Mouse (Mus musculus): ENCODE results near the gene Stard5. TPM values are rescaled to one million over a fixed set of nuclear protein-coding genes. Genes with fewer than 3 reads are reported as not detected.

The Stard5 gene
- polyA plus RNA-seq, 1 experiment = 17.6 TPM

DNA sequence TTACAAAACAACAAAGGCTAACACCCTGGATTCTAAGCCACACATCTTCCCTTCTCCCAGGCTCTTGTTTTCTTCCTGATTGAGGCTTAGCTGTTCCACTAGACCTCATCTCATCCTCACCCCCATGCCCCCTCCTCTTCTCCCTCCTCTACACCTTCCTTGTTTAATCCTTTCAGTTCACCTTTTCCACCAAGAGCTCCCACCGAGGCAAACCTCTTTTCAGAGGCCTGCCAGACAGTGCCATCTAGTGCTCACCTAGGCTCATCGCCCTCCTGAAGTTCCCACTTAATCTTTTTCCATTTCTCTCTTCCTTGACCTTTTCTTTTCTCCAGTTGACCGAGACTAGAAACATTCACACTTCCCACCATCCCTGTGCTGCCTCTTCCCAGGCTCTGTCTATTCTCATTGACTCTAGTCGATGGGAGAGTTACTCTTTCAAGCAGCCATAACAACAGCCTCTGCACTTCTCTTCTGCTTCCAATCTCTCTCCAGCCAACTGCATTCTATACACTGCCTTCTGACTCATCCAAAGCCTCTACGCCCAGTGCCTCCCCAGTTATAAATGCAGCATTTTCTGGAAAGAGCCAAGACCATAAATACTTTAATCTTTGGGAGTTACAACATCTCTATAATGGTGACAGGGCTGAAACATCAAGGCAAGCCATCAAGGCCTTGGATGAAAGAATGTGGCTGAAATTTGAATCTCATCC, 43.9 kb downstream of the Stard5 start:
- no peak overlapping the region for H3K4me3 ChIP-seq (ENCODE audit: insufficient read depth, low read length)
- no peak overlapping the region for H3K27ac ChIP-seq (ENCODE audit: insufficient read depth, low read length)
- 0 out of 2 replicates have a peak, but pooled peaks have one; percentile 40 for TF ChIP-seq CTCF (IDR thresholded peaks at IDR 0.05; ENCODE audit: borderline replicate concordance, insufficient read depth, low read length)
- no peak for TF ChIP-seq POLR2A (IDR thresholded peaks at IDR 0.05; ENCODE audit: low read depth, low read length)
- H3K4me1 ChIP-seq (ENCODE audit: control insufficient read depth, insufficient read depth, low read length) = no peaks in the 10 kb centered on the region

DNA sequence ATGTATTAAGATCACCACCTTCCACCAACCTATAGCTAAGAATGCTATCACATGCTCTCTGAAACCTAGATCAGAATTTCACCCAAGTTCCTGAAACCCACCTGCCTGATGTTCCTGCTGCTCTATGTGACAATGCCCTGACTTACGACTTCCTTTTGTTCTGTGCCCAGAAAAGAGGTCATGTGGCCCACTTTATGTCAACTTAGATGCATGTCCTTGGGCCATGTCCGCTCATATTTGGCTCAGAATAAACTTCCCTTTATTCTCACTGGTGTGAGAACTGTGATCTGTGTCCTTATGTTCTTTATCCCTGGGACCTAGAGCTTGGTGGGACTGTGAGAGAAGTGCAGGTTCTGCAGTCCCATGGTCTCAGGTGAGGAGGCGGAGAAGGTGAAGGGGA, 45.5 kb downstream of the Stard5 start:
- no peak overlapping the region for H3K4me3 ChIP-seq (ENCODE audit: insufficient read depth, low read length)
- H3K4me1 ChIP-seq (ENCODE audit: control insufficient read depth, insufficient read depth, low read length) = no peaks in the 10 kb centered on the region
- TF ChIP-seq POLR2A (IDR thresholded peaks at IDR 0.05; ENCODE audit: low read depth, low read length) = no peak
- TF ChIP-seq CTCF (IDR thresholded peaks at IDR 0.05; ENCODE audit: borderline replicate concordance, insufficient read depth, low read length) = no peak
- no peak overlapping the region for H3K27ac ChIP-seq (ENCODE audit: insufficient read depth, low read length)

DNA sequence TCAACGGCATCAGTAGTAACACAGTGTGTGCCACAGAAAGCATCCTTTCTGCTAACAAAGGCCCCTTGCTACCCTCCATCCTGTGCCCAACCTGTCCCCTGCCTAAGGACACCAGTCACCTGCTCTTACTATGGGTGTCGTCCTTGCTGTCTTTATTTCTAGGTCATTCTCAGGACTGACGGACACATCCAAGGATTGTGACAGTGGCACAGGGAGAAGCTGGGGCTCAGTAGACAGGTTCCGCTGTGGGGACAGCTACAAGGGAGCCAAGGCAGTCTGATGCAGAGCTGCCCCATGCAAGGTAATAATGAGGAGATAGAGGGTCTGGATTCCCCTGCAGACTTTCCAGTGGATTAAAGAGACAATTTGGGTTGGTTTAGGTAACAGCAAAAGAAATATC, 46.7 kb downstream of the Stard5 start:
- no peak for TF ChIP-seq CTCF (IDR thresholded peaks at IDR 0.05; ENCODE audit: borderline replicate concordance, insufficient read depth, low read length)
- TF ChIP-seq POLR2A (IDR thresholded peaks at IDR 0.05; ENCODE audit: low read depth, low read length) = no peak
- H3K27ac ChIP-seq (ENCODE audit: insufficient read depth, low read length) = no peak overlapping the region
- H3K4me3 ChIP-seq (ENCODE audit: insufficient read depth, low read length) = no peak overlapping the region
- no peaks in the 10 kb centered on the region for H3K4me1 ChIP-seq (ENCODE audit: control insufficient read depth, insufficient read depth, low read length)

DNA sequence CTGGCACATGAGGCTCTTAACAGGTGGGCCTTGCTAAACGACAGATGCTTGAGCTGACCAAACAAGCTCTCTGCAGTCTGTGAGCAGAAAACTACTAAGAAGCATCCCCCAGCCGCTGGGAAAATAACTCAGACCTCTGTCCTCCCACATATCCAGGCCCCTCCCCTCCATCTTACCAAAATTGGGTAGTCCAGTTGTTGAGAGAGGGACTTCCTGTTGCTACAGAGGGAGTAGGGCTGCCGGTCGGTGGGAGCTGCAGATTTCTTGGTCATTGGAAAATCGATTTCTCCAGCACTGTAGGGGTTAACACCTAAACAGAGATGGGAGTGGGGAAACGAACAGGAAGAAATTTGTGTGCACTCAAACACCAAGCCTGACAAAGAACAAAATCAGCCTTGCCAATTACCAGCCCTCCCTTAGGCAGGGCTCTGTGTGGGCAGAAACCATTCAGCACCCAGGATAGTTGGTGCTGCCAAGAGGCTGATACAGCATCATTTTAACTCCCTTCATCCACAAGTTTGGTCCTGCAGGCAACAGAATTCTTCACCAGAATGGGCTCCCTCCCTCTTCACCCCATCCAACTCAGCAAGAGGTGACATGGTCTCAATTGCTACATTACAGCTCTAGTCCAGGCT, 51.0 kb downstream of the Stard5 start:
- Histone ChIP-seq H3K4me3 (ENCODE audit: insufficient read depth, low read length) (no peak overlapping the region), H3K27ac (ENCODE audit: insufficient read depth, low read length) (no peak overlapping the region), H3K4me1 (ENCODE audit: control insufficient read depth, insufficient read depth, low read length) (no peaks in the 10 kb centered on the region)
- TF ChIP-seq CTCF (IDR thresholded peaks at IDR 0.05; ENCODE audit: borderline replicate concordance, insufficient read depth, low read length) (no peak), POLR2A (IDR thresholded peaks at IDR 0.05; ENCODE audit: low read depth, low read length) (no peak)

DNA sequence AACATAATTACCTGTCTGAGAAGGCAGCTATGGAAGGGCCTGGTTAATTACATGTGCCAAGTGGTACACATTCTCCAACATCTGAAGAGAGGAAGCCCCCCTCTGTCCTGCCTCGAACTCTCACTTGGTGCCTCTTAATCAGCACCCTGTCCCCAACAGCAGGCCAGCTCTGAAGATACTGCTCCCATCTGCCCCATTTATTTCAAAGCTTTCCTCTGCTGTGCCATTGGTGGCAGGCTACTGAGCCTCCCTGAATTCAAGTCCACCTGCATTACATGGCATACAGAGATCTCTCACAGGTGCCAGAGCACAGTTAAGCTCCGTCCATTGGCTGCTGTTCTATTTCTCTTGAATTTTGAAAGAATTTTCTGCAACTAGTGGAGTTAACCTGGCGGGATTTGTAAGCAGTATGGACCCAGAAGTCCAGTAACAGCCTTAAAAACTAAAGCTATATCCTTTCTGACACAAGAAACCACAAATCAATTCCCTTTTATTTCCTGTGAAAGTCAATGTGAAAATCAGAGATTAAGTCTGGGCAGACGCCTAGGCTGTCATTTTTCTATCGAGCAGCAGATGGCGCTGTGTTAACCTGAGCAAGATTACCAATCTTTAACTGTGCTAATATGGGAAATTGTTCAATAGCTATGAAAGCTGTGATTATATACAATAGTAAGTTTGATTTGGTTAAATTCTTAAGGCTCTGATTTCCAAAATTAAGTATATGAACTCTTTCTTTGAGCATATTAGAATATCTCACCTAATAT, 63.9 kb downstream of the Stard5 start:
- Histone ChIP-seq H3K27ac (ENCODE audit: insufficient read depth, low read length) (no peak overlapping the region), H3K4me3 (ENCODE audit: insufficient read depth, low read length) (no peak overlapping the region), H3K4me1 (ENCODE audit: control insufficient read depth, insufficient read depth, low read length) (no peaks in the 10 kb centered on the region)
- TF ChIP-seq POLR2A (IDR thresholded peaks at IDR 0.05; ENCODE audit: low read depth, low read length) (no peak), CTCF (IDR thresholded peaks at IDR 0.05; ENCODE audit: borderline replicate concordance, insufficient read depth, low read length) (no peak)

DNA sequence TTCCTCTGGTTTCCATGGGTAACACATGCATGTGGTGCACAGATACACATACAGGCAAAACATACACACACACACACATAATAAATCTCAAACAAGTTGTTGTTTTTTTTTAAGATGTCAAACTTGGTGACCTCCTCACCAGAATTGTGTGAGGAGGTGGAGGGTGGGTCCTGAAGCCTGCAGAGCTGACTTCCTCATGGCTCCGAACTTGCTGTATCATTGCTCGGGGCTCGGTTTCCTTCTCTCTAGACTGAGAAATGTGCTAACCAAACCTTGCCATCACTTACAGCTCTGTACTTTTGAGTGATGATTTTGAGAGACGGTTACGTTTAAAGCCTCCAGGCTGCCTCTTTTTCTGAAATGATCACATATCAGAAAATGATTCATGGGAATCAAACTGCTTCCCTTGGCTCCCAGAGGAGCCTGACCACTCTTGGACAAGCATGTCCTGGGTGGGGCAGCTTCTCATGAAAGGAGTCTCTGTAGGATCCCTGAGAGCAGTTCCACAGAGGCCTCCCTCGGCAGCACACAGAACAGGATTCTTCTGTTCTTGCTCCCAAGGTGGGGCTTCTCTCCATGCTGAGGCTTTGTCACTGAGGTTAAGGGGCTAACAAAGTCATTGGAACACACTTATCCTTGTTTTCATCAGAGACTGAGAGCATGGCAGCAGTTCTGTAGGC, 67.4 kb downstream of the Stard5 start:
- no peaks in the 10 kb centered on the region for H3K4me1 ChIP-seq (ENCODE audit: control insufficient read depth, insufficient read depth, low read length)
- H3K4me3 ChIP-seq (ENCODE audit: insufficient read depth, low read length) = no peak overlapping the region
- no peak overlapping the region for H3K27ac ChIP-seq (ENCODE audit: insufficient read depth, low read length)
- TF ChIP-seq CTCF (IDR thresholded peaks at IDR 0.05; ENCODE audit: borderline replicate concordance, insufficient read depth, low read length) (no peak), POLR2A (IDR thresholded peaks at IDR 0.05; ENCODE audit: low read depth, low read length) (no peak)

Other genes starting within 250 kb of the Stard5 start
- not detected in 2 replicates for gene Tmc3, start 47.0 kb upstream of the Stard5 start, polyA plus RNA-seq (2011; ENCODE audit: insufficient read length, low read depth, missing spikeins)
- 0.47 TPM in 1 of 2 replicates, not detected in the other for gene Il16, start 113.8 kb downstream of the Stard5 start, polyA plus RNA-seq (2011; ENCODE audit: insufficient read length, low read depth, missing spikeins)
- gene Cfap161, start 162.9 kb downstream of the Stard5 start, polyA plus RNA-seq (2011; ENCODE audit: insufficient read length, low read depth, missing spikeins) = not detected in 2 replicates

Measured in embryonic fibroblast, embryonic 13.5 days (primary cell).